Mouse (Mus musculus) testis, adult 2 months (tissue): ENCODE results near the gene 4930535I16Rik. TPM values are rescaled to one million over a fixed set of nuclear protein-coding genes. Genes with fewer than 3 reads are reported as not detected.

Experiments
- H3K27ac ChIP-seq: fragments of 200-500 bp; 2 replicates; pipeline ENCODE4 v1.5.1; 2012; ENCODE audit warnings: low read depth, low read length; ENCODE audit not compliant: control insufficient read depth, insufficient read depth
- H3K27me3 ChIP-seq: fragments of 200-500 bp; 2 replicates; pipeline ENCODE4 v1.6.1; 2012; ENCODE audit warnings: mild to moderate bottlenecking, low read length, moderate library complexity; ENCODE audit not compliant: control insufficient read depth, insufficient read depth
- H3K36me3 ChIP-seq: fragments of 200-500 bp; 2 replicates; pipeline ENCODE4 v1.6.1; 2012; ENCODE audit warnings: mild to moderate bottlenecking, low read length; ENCODE audit not compliant: control insufficient read depth, insufficient read depth
- H3K4me1 ChIP-seq: fragments of 200-500 bp; 2 replicates; pipeline ENCODE4 v1.6.1; 2012; ENCODE audit warnings: low read length; ENCODE audit not compliant: control insufficient read depth, insufficient read depth
- H3K4me3 ChIP-seq: fragments of 200-500 bp; 2 replicates; pipeline ENCODE4 v1.5.1; 2012; ENCODE audit warnings: low read depth, mild to moderate bottlenecking, low read length, moderate library complexity, mixed read lengths; ENCODE audit not compliant: control insufficient read depth
- CTCF ChIP-seq: fragments of 200-500 bp; IDR thresholded peaks from 2 replicates; pipeline ENCODE4 v1.5.1; 2012; ENCODE audit warnings: low read depth, mild to moderate bottlenecking, inconsistent platforms, low read length, moderate library complexity; ENCODE audit not compliant: control insufficient read depth, insufficient read depth, insufficient replicate concordance
- POLR2A ChIP-seq: fragments of 200-500 bp; IDR thresholded peaks from 2 replicates; pipeline ENCODE4 v1.6.1; 2012; ENCODE audit warnings: low read depth, mild to moderate bottlenecking, inconsistent platforms, low read length, moderate library complexity; ENCODE audit not compliant: control insufficient read depth
- polyA plus RNA-seq: library from polyadenylated mRNA; depleted of rRNA; stranded (reverse); fragments of >200 nt; gene quantifications from 2 replicates; pipeline ENCODE4 v1.2.3, GENCODE M21; 2012

4930535I16Rik gene
- polyA plus RNA-seq, 1 experiment, result 0.70 TPM

DNA sequence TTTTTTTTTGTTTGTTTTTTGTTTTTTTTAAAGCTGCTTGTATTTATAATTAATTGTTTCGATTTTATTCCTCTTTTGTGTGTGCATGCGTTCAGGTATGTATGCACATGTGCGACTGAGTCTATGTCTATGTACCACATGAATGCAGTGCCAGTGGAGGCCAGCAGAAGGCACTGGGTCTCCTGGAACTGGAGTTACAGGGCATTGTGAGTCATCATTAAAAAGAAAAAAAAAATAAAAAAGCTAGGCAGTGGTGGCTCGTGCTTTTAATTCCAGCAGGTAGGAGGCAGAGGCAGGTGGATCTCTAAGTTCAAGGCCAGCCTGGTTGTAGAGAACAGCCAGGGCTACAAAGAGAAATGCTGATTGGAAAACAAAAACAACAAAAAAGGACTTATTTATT, 12.2 kb upstream of the 4930535I16Rik start:
- no peak for TF ChIP-seq POLR2A
- TF ChIP-seq CTCF, result no peak
- H3K36me3 ChIP-seq, result peaks cover 2% of the 10 kb centered on the region
- H3K4me3 ChIP-seq, result no peak overlapping the region
- no peak overlapping the region for H3K27ac ChIP-seq
- H3K27me3 ChIP-seq, result no peaks in the 10 kb centered on the region
- no peaks in the 10 kb centered on the region for H3K4me1 ChIP-seq

DNA sequence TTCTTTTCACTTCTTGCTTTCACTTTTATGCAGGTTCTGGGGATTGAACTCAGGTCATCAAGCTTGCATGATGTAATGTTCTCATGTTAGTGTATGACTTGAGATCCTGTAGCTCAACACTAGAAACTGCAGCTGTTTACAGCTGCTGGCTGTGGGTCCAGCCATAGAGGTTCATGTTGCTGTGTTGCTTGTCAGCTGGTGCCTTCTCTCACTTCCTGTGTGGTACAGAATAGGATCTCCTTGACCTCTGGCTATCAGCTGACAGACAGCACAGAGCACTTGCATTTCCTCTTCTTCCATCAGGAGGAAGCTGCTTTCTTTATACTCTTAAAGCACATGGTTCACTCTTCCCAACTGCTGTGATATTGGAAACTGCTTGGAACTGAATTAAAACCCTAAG, 10.1 kb upstream of the 4930535I16Rik start:
- Histone ChIP-seq H3K4me1 (no peaks in the 10 kb centered on the region), H3K4me3 (no peak overlapping the region), H3K36me3 (peaks cover 2% of the 10 kb centered on the region), H3K27ac (no peak overlapping the region), H3K27me3 (no peaks in the 10 kb centered on the region)
- TF ChIP-seq CTCF (no peak), POLR2A (no peak)

DNA sequence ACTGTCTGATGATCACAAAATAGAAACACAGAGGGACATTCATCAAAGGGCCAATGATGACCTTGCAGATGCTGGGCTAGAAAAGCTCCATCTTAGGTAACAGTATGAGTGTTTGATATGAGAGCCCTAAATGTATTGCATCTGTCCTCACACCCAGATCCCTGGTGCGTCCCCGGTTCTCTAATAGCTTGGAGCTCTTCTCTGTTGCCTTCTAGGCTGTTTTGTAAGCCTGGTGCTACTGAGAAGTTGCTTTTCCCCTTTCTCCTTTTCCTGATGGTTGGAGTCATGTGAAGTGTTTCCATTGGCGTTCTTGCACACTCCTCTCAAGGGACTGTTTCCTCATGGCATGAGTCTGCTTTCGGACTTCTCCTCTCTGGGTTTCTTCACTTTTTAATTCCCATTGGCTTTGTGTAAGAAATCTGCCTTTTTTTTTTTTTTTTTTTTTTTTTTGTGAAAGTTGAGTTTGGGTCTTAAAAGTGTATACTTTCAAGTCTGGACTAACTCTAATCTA, 3.3 kb upstream of the 4930535I16Rik start:
- Histone ChIP-seq H3K27ac (no peak overlapping the region), H3K4me3 (no peak overlapping the region), H3K4me1 (peaks cover 6% of the 10 kb centered on the region; the same call in 1 of the 2 replicates), H3K27me3 (no peaks in the 10 kb centered on the region), H3K36me3 (peaks cover 3% of the 10 kb centered on the region)
- TF ChIP-seq POLR2A (no peak), CTCF (no peak)

DNA sequence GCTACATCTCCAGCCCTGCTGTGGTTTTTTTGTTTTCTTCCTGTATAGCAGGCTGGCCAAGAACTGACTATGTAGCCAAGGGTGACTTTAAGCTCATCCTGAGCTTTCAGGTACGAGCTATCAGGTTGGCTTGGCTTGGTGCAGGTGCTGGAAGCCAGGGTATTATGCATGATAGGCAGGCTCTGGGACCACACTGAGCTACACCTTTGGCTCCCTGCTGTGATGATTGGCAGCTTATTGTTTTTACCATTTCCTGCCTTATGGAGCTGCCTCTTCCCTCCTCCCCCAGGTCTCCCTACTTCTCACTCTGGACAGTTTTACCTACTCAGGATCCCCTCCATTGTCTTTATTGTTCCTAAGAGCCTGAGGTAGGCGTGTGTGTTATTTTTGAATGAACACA, 1.0 kb upstream of the 4930535I16Rik start:
- TF ChIP-seq CTCF (no peak), POLR2A (no peak)
- no peaks in the 10 kb centered on the region for H3K27me3 ChIP-seq
- no peak overlapping the region for H3K27ac ChIP-seq
- H3K36me3 ChIP-seq, result peaks cover 1% of the 10 kb centered on the region
- H3K4me1 ChIP-seq, result peaks cover 6% of the 10 kb centered on the region; the same call in 1 of the 2 replicates
- peak overlapping the region; percentile 53 for H3K4me3 ChIP-seq

DNA sequence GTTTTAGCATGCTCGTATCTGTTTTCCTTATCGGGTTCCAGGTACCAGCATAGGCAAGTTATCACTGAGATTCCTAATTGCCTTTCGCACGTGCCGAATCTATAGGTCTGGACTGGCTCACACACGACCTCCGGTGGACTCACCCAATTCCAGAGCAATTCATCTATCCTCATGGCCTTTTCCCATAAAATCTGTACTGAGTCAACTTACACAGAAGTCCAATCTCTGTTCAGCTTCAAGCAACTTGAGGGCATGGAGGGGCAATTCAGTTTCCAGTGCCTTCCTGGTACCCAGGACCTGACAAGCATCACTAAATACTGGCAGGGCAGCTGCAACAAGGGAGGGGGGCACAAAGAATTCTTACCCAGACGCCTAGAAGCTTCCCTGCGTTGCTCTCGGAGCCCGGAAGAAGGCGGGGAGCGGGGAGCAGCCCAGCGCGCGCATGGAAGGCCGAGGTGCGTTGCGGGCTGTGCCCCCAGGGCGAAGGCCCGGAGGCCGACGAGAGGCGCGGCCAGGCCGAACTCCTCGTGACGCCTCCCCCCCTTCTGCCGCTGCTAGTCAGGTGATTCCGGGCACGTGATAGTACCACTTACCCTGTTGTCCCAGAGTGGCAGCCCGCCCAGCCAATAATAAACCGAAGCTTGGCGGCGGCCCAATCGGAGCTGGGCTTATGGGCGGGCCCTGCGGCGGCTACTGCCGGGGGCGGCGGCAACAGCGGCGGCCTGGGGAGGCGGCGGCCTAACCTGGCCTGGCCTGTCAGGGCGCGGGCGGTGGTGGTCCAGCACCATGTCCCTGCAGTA, 874 bp downstream of the 4930535I16Rik start, which contains the start of gene Rragc:
Gene Rragc, plus strand, starts transcription at position 699 of the 800 bp plus-strand sequence.
- H3K4me1 ChIP-seq, result peaks cover 6% of the 10 kb centered on the region
- peak within 1 kb of the TSS; percentile 99 for H3K4me3 ChIP-seq
- H3K27me3 ChIP-seq, result no peaks in the 10 kb centered on the region
- peak within 1 kb of the TSS; percentile 98 for H3K27ac ChIP-seq
- TF ChIP-seq CTCF, result no peak
- peak; percentile 82 for TF ChIP-seq POLR2A
- H3K36me3 ChIP-seq, result no peaks in the 10 kb centered on the region; the same call in 1 of the 2 replicates

DNA sequence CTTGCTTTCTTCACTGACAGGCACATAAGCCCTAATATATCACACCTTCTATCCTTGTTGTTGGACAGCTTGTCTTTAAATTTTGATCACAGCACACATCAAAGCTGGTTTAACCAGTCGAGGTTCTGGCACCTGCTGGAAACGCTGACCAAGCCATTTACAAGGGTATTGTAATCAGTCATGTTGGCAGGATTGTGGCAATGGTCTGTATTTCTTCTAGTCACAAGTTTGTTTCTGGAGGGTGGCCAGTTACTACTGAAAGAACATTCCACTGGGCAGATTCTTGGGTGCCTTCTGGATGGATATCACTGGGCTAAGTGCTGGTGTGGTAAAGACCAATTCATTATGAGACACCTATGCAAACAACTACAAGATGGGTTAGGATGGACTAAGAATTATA, 5.4 kb downstream of the 4930535I16Rik start:
- no peak for TF ChIP-seq POLR2A
- TF ChIP-seq CTCF, result no peak
- H3K4me1 ChIP-seq, result peaks cover 3% of the 10 kb centered on the region
- H3K36me3 ChIP-seq, result no peaks in the 10 kb centered on the region; the same call in 1 of the 2 replicates
- H3K27ac ChIP-seq, result no peak overlapping the region
- H3K27me3 ChIP-seq, result no peaks in the 10 kb centered on the region
- H3K4me3 ChIP-seq, result no peak overlapping the region

DNA sequence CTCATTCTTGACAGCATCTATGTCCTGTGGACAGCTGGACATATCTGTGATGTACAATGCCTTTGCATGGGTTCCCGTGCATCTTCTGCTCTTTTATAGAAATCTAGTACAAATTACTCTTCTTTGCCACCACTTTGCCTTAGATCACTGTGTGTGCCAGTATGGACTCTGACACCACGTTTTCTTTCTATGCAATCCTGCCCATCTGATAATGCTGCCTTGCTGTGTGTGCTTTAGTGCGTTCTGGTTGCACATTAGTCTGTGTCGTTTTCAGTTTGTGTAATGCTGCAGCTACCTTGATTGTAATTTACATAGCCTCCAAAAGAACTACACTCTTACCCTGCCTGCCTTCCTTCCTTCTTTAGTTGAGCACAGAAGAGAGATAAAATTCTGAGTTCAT, 6.3 kb downstream of the 4930535I16Rik start:
- H3K27ac ChIP-seq, result no peak overlapping the region
- H3K4me3 ChIP-seq, result no peak overlapping the region
- H3K36me3 ChIP-seq, result no peaks in the 10 kb centered on the region; the same call in 1 of the 2 replicates
- TF ChIP-seq POLR2A (no peak), CTCF (no peak)
- peaks cover 2% of the 10 kb centered on the region for H3K4me1 ChIP-seq
- no peaks in the 10 kb centered on the region for H3K27me3 ChIP-seq
